ENCODE assay signal across 11 mouse cellular contexts in the genomic region with DNA sequence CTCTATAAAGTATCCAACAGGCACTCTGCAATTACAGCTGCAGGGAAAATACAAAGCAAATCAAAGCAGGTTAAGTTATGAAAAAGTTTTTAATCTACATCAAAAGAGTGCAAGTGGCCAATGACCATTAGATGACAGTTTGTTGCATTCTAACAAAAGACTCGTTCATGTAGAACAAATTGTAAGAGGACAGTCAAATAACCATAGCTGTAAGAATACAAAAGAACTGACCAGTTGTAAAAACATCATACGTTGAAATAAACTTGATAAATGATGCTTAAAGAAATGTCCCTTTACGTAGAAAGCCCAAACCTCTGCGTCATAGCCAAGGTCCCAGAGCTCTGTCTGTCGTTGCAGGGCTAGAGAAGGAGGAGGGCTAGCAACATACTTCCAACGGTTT.
"Had no signal": no experiment of that assay in that cellular context is flagged by ENCODE, and none has a peak within 500 bp of the region (broad histone marks: within the 10 kb centered on the region; RNA-seq: fewer than 3 reads in every experiment).

No protein-coding gene starts in this region.

- DNase-seq: right cerebral cortex, adult 18-20 months; right cerebral cortex, postnatal 14 days; right cerebral cortex, postnatal 25 days; right cerebral cortex, postnatal 4 days; spleen, adult 18-20 months; thymus, adult 18-20 months; thymus, adult 2 months; thymus, postnatal 14 days; thymus, postnatal 25 days; thymus, postnatal 36 days; thymus, postnatal 4 days had no signal
